Mouse (Mus musculus) forebrain, embryonic 14.5 days (tissue): ENCODE measurements at regions not wholly inside any gene's neighbourhood (a gene's known extent, or its start where the extent isn't known, plus 50 kb on each side); places are given as distances from the start of the nearest gene placed in this dataset.

ENCODE experiments used
- ATAC-seq: fragments of 200-750 bp; cut with Nextera tagmentation; 2 replicates; pipeline ENCODE4 v1.8.0; 2017; ENCODE audit warnings: mild to moderate bottlenecking, moderate library complexity
- DNase-seq: peaks from one replicate; pipeline ENCODE4 v3.0.0-alpha.2; 2015; ENCODE audit warnings: low spot score
- H3K27ac ChIP-seq: fragments of 300-500 bp; sonication (generic); 2 replicates; pipeline ENCODE4 v1.5.1; 2014; ENCODE audit warnings: low read depth, mild to moderate bottlenecking, control low read depth, low read length, moderate library complexity
- H3K27me3 ChIP-seq: fragments of 300-500 bp; sonication (generic); replicated peaks from 2 replicates; pipeline ENCODE4 v1.6.1; 2014; ENCODE audit warnings: low read length, control low read depth, mixed read lengths; ENCODE audit not compliant: control insufficient read depth, insufficient read depth
- H3K36me3 ChIP-seq: fragments of 300-500 bp; sonication (generic); 2 replicates; pipeline ENCODE4 v1.6.1; 2014; ENCODE audit warnings: low read length, control low read depth; ENCODE audit not compliant: control insufficient read depth, insufficient read depth
- H3K4me1 ChIP-seq: fragments of 300-500 bp; sonication (generic); 2 replicates; pipeline ENCODE4 v1.6.1; 2014; ENCODE audit warnings: antibody characterized with exemption, low read length, control low read depth; ENCODE audit not compliant: control insufficient read depth, insufficient read depth
- H3K4me2 ChIP-seq: fragments of 300-500 bp; sonication (generic); 2 replicates; pipeline ENCODE4 v1.6.1; 2014; ENCODE audit warnings: mild to moderate bottlenecking, control low read depth, low read length
- H3K4me3 ChIP-seq: fragments of 300-500 bp; sonication (generic); 2 replicates; pipeline ENCODE4 v1.5.1; 2014; ENCODE audit warnings: low read depth, low read length, control low read depth
- H3K9ac ChIP-seq: fragments of 300-500 bp; sonication (generic); 2 replicates; pipeline ENCODE4 v1.6.1; 2014; ENCODE audit warnings: mild to moderate bottlenecking, low read length, control low read depth, moderate library complexity
- H3K9me3 ChIP-seq: fragments of 300-500 bp; sonication (generic); replicated peaks from 2 replicates; pipeline ENCODE4 v1.6.1; 2016; ENCODE audit warnings: low read length, control low read depth, mixed read lengths; ENCODE audit not compliant: control insufficient read depth
- WGBS: fragments of 180-500 bp; shearing (Covaris S2); extraction: QIAGEN DNeasy Blood & Tissue Kit; methylation state at CpG from one replicate; pipeline ENCODE4 v1.1.7; 2014; 5-methylcytosine and 5-hydroxymethylcytosine counted together

- ATAC-seq: no peak
- H3K4me2 ChIP-seq: no peak overlapping the region
- no peaks in the 10 kb centered on the region for H3K9me3 ChIP-seq
- peaks cover 6% of the 10 kb centered on the region; the same call in 1 of the 2 replicates for H3K4me1 ChIP-seq
- no peak overlapping the region for H3K27ac ChIP-seq
- 20% methylated on average over 9 of the region's 9 CpGs for WGBS
- no peaks in the 10 kb centered on the region for H3K36me3 ChIP-seq
- H3K27me3 ChIP-seq: peaks cover 3% of the 10 kb centered on the region; the same call in 1 of the 2 replicates
- no peak overlapping the region for H3K4me3 ChIP-seq
- DNase-seq: no peak
- H3K9ac ChIP-seq: no peak overlapping the region
These were observed 198.7 kb upstream of the Spdye4c start for GRCm38 (mm10) chr2:128392344-128392743.

GRCm38 (mm10) chr2:128393401-128393800, 197.6 kb upstream of the Spdye4c start:
- Histone ChIP-seq H3K4me3 (no peak overlapping the region), H3K36me3 (no peaks in the 10 kb centered on the region), H3K27ac (no peak overlapping the region), H3K4me2 (no peak overlapping the region), H3K27me3 (peaks cover 3% of the 10 kb centered on the region; the same call in 1 of the 2 replicates), H3K9ac (no peak overlapping the region), H3K4me1 (peaks cover 6% of the 10 kb centered on the region; the same call in 1 of the 2 replicates), H3K9me3 (no peaks in the 10 kb centered on the region)
- 38% methylated on average over 8 of the region's 8 CpGs for WGBS
- DNase-seq (no peak), ATAC-seq (no peak)

DNA sequence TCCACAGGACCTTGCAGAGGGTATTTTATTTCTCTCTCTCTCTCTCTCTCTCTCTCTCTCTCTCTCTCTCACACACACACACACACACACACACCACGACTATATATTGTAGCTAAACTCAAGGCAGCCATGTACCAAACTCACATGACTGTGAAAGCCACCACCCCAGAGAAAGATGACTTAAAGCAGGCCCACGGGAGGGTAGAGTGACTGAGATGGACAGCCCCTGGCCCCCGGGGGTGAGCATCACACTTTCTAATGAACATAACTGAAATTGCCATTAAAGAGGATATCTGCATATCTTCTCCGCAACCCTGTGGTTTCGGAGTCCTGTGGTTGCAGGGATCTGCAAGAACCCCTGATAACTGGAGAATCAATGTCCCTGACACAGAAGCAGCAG, 197.1 kb upstream of the Spdye4c start:
- Histone ChIP-seq H3K4me3 (no peak overlapping the region), H3K27ac (no peak overlapping the region), H3K9me3 (no peaks in the 10 kb centered on the region), H3K9ac (no peak overlapping the region), H3K4me2 (no peak overlapping the region), H3K27me3 (peaks cover 3% of the 10 kb centered on the region; the same call in 1 of the 2 replicates), H3K36me3 (no peaks in the 10 kb centered on the region), H3K4me1 (peaks cover 2% of the 10 kb centered on the region; the same call in 1 of the 2 replicates)
- DNase-seq (no peak), ATAC-seq (no peak)
- WGBS: 81% methylated on average over 5 of the region's 5 CpGs

DNA sequence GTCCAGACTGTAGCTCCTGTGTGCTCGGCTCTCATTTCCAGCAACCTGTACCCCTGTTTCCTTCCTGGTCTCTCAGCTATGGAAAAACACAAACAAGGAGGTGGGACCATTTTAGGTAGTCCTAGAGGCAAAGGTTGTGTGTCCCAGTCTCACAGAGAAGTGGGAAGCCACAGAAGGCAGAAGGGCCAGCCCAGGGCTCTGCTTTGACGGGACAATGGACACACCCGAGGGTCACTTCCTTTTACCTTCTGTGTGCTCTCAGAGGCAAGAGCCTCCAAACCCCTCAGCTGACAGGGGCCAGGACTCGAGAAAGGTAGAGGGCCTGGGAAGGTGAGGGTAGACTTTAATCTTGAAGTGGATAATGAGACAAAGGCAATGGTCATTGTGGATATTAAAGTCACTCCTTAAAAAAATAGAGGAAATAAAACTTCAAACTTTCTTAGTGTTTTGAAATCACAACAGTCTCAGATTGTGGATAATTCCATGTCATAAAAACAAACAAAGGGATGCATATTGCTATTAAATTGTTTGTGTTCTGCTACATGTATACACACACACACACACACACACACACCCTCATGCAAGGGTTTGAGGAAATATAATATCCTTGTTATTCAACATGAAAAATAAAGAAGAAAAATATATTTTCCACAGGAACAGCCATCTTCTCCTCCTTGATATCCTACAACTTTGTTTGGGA, 195.6 kb upstream of the Spdye4c start:
- no peaks in the 10 kb centered on the region for H3K36me3 ChIP-seq
- peaks cover 3% of the 10 kb centered on the region; the same call in 1 of the 2 replicates for H3K27me3 ChIP-seq
- no peak overlapping the region for H3K4me3 ChIP-seq
- DNase-seq: no peak
- H3K4me2 ChIP-seq: no peak overlapping the region
- H3K4me1 ChIP-seq: no peaks in the 10 kb centered on the region
- ATAC-seq: peak; percentile 43; the same call in 1 of the 2 replicates
- no peak overlapping the region for H3K9ac ChIP-seq
- H3K9me3 ChIP-seq: no peaks in the 10 kb centered on the region
- H3K27ac ChIP-seq: no peak overlapping the region
- 46% methylated on average over 4 of the region's 4 CpGs for WGBS

DNA sequence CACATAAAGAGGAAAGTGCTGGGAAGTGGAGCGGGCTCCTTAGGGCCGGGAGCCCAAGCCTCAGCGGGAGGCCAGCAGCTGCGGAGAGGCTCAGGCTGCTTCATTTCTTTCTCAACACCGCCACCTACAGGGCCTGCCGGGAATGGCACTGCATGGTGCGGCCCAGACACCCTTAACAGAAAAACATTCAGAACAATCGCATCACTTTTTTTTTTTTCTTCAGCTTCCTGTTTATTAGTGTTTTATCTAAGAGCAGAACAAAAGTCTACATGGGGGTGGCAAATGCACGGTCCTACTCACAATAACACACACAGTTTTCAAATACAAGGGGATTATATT, 195.0 kb upstream of the Spdye4c start:
- no peaks in the 10 kb centered on the region for H3K36me3 ChIP-seq
- H3K4me2 ChIP-seq: no peak overlapping the region
- no peaks in the 10 kb centered on the region for H3K4me1 ChIP-seq
- H3K9ac ChIP-seq: no peak overlapping the region
- H3K9me3 ChIP-seq: no peaks in the 10 kb centered on the region
- ATAC-seq (peak; percentile 94), DNase-seq (peak; percentile 92)
- H3K4me3 ChIP-seq: no peak overlapping the region
- H3K27ac ChIP-seq: no peak overlapping the region
- H3K27me3 ChIP-seq: no peaks in the 10 kb centered on the region; the same call in 1 of the 2 replicates
- WGBS: 7% methylated on average over 9 of the region's 9 CpGs

DNA sequence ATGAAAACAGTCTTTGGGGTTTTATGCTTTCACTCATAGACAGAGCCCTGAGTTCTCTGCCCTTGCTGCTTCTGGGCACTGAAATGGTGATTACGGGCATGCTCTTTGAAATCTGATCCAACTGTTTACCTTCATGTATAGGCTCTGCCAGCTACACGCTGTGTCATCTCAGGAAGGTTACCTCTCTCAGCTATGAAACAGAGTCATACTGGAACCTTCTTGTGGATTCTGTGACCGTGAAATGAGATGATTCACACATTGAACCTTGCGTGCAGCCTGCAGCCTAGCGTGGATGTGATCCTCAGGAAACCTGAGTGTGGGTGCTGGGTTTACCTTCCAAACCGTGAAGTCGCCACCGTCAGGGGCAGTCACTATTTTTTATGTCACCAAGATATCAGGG, 189.7 kb upstream of the Spdye4c start:
- Histone ChIP-seq H3K9me3 (no peaks in the 10 kb centered on the region), H3K4me2 (no peak overlapping the region), H3K9ac (no peak overlapping the region), H3K4me3 (no peak overlapping the region), H3K27me3 (no peaks in the 10 kb centered on the region), H3K27ac (no peak overlapping the region), H3K4me1 (peaks cover 7% of the 10 kb centered on the region), H3K36me3 (no peaks in the 10 kb centered on the region)
- no peak for ATAC-seq
- WGBS: 72% methylated on average over 8 of the region's 8 CpGs
- no peak for DNase-seq

GRCm38 (mm10) chr2:128403143-128403935, 187.7 kb upstream of the Spdye4c start:
- H3K4me3 ChIP-seq: no peak overlapping the region
- no peaks in the 10 kb centered on the region for H3K36me3 ChIP-seq
- H3K4me1 ChIP-seq: peaks cover 7% of the 10 kb centered on the region
- DNase-seq (no peak), ATAC-seq (no peak)
- no peaks in the 10 kb centered on the region for H3K27me3 ChIP-seq
- WGBS: 34% methylated on average over 11 of the region's 11 CpGs
- H3K9me3 ChIP-seq: no peaks in the 10 kb centered on the region
- H3K9ac ChIP-seq: no peak overlapping the region
- no peak overlapping the region for H3K27ac ChIP-seq
- H3K4me2 ChIP-seq: no peak overlapping the region

- DNase-seq (no peak), ATAC-seq (no peak)
- no peak overlapping the region for H3K9ac ChIP-seq
- no peak overlapping the region for H3K27ac ChIP-seq
- no peaks in the 10 kb centered on the region for H3K27me3 ChIP-seq
- H3K4me3 ChIP-seq: no peak overlapping the region
- no peaks in the 10 kb centered on the region for H3K9me3 ChIP-seq
- no peak overlapping the region for H3K4me2 ChIP-seq
- peaks cover 7% of the 10 kb centered on the region for H3K4me1 ChIP-seq
- no peaks in the 10 kb centered on the region for H3K36me3 ChIP-seq
- 84% methylated on average over 3 of the region's 3 CpGs for WGBS
These were observed 186.6 kb upstream of the Spdye4c start for GRCm38 (mm10) chr2:128404405-128404804.

GRCm38 (mm10) chr2:128407076-128407475, 183.9 kb upstream of the Spdye4c start:
- Histone ChIP-seq H3K27ac (no peak overlapping the region), H3K9ac (no peak overlapping the region), H3K36me3 (no peaks in the 10 kb centered on the region), H3K4me2 (no peak overlapping the region), H3K27me3 (no peaks in the 10 kb centered on the region), H3K4me1 (peaks cover 7% of the 10 kb centered on the region), H3K9me3 (no peaks in the 10 kb centered on the region), H3K4me3 (no peak overlapping the region)
- WGBS: 77% methylated on average over 7 of the region's 7 CpGs
- DNase-seq (no peak), ATAC-seq (no peak)
